ENCODE assay signal across 8 mouse cellular contexts in genomic region chr19:25628490-25628889, GRCm38 (mm10). TPM values are rescaled to one million over a fixed set of nuclear protein-coding genes. Genes with fewer than 3 reads are reported as not detected.
DNase-seq lines count a peak whose midpoint lies in the region; ATAC-seq lines count a peak whose summit lies in the region.

No protein-coding gene starts in this region.

- peak; percentile 40 for DNase-seq in CD4-positive, CD25-positive, alpha-beta regulatory T cell, adult 2 months (ENCODE audit: low read depth, low spot score)
- DNase-seq in adrenal gland, postnatal 14 days = peak; percentile 80
- DNase-seq in embryo, embryonic 9.5 days (ENCODE audit: extremely low spot score) = peak; percentile 72
- peak; percentile 67 to 85 for DNase-seq in heart, postnatal 10 days
- peak; percentile 48 to 76 for DNase-seq in layer of hippocampus, postnatal 25 days (ENCODE audit: extremely low spot score in 1 of 2, low spot score in 1 of 2)
- peak; percentile 73 for DNase-seq in right cerebral cortex, postnatal 4 days

- no peak for ATAC-seq in CD4-positive, CD25-positive, alpha-beta regulatory T cell, adult 4 months
- peak; percentile 60 for ATAC-seq in megakaryocyte, adult 5-6 weeks (ENCODE audit: poor library complexity, severe bottlenecking)

- intact Hi-C loops in heart, postnatal 10 days (cut with DNase I) = loop anchor here (1.0 to 5.0 kb wide), 3 partner anchors 83 to 671 kb away; no protein-coding TSS in a partner anchor

RNA-seq across cellular contexts. Expression of gene Dmrt3, which starts 18.4 kb away (rescaled TPM):
- polyA plus RNA-seq in CD4-positive, CD25-positive, alpha-beta regulatory T cell, adult 4 months (2017; shearing (Covaris generic)) = not detected
- total RNA-seq in adrenal gland, postnatal 14 days (2021) = not detected in 2 replicates
- not detected for total RNA-seq in heart, postnatal 10 days (2021)
- total RNA-seq in layer of hippocampus, postnatal 25 days (2021) = 1 to 10 TPM in 1 of 2 experiments, under 1 TPM in 1; 0.59 to 1.2 TPM
- total RNA-seq in megakaryocyte, adult 5-6 weeks (2015) = not detected in 2 replicates
- not detected in 2 replicates for total RNA-seq in megakaryocyte, adult 5-6 weeks (2017)

RNA-seq across cellular contexts. Expression of gene Dmrt2, which starts 43.7 kb away (rescaled TPM):
- polyA plus RNA-seq in CD4-positive, CD25-positive, alpha-beta regulatory T cell, adult 4 months (2017; shearing (Covaris generic)) = not detected
- 8.7 and 9.7 TPM in 2 replicates for total RNA-seq in adrenal gland, postnatal 14 days (2021)
- under 1 TPM; 0.36 to 0.42 TPM for total RNA-seq in heart, postnatal 10 days (2021)
- under 1 TPM; 0.85 to 0.98 TPM for total RNA-seq in layer of hippocampus, postnatal 25 days (2021)
- total RNA-seq in megakaryocyte, adult 5-6 weeks (2015) = not detected in 2 replicates
- total RNA-seq in megakaryocyte, adult 5-6 weeks (2017) = not detected in 2 replicates
